Mouse (Mus musculus) stomach, embryonic 15.5 days (tissue): Measurements from ENCODE around the gene Zfp213. TPM values are rescaled to one million over a fixed set of nuclear protein-coding genes. Genes with fewer than 3 reads are reported as not detected.
A peak's percentile ranks its signal among the peaks of the same experiment; 100 is the strongest.

Experiments used
- ATAC-seq: fragments of 200-750 bp; cut with Nextera tagmentation; 2 replicates; pipeline ENCODE4 v1.8.0; 2017; ENCODE audit warnings: low read depth, moderate number of reproducible peaks, moderate TSS enrichment; ENCODE audit not compliant: insufficient read depth, low FRiP score
- H3K27ac ChIP-seq: fragments of 300-500 bp; sonication (generic); 2 replicates; pipeline ENCODE4 v1.5.1; 2015; ENCODE audit warnings: mild to moderate bottlenecking, inconsistent platforms
- H3K27me3 ChIP-seq: fragments of 300-500 bp; sonication (generic); replicated peaks from 2 replicates; pipeline ENCODE4 v1.6.1; 2015; ENCODE audit warnings: inconsistent platforms
- H3K36me3 ChIP-seq: fragments of 300-500 bp; sonication (generic); 2 replicates; pipeline ENCODE4 v1.6.1; 2015; ENCODE audit warnings: inconsistent platforms
- H3K4me1 ChIP-seq: fragments of 300-500 bp; sonication (generic); 2 replicates; pipeline ENCODE4 v1.6.1; 2015; ENCODE audit warnings: inconsistent platforms
- H3K4me2 ChIP-seq: fragments of 300-500 bp; sonication (generic); 2 replicates; pipeline ENCODE4 v1.6.1; 2015; ENCODE audit warnings: mild to moderate bottlenecking, inconsistent platforms
- H3K4me3 ChIP-seq: fragments of 300-500 bp; sonication (generic); replicated peaks from 2 replicates; pipeline ENCODE4 v1.5.1; 2015; ENCODE audit warnings: inconsistent platforms
- H3K9ac ChIP-seq: fragments of 300-500 bp; sonication (generic); 2 replicates; pipeline ENCODE4 v1.6.1; 2015; ENCODE audit warnings: inconsistent platforms
- H3K9me3 ChIP-seq: fragments of 300-500 bp; sonication (generic); 2 replicates; pipeline ENCODE4 v1.6.1; 2016; ENCODE audit warnings: inconsistent platforms
- WGBS: fragments of 180-500 bp; shearing (Covaris S2); methylation state at CpG from one replicate; pipeline ENCODE4 v1.1.7; 2015; 5-methylcytosine and 5-hydroxymethylcytosine counted together
- polyA plus RNA-seq: library from polyadenylated mRNA; unstranded; fragments of >200 nt; fragmentation: Nextera tagmentation; extraction: Ambion mirVana; gene quantifications from 2 replicates; pipeline ENCODE4 v1.2.1, GENCODE M21; 2015

Gene Zfp213
- polyA plus RNA-seq, 1 experiment from 2014 or later: 16.1 TPM

- H3K36me3 ChIP-seq: no peaks in the 10 kb centered on the region
- ATAC-seq: peak; percentile 68
- H3K4me1 ChIP-seq: peaks cover 8% of the 10 kb centered on the region
- 0% methylated on average over 22 of the region's 22 CpGs for WGBS
- H3K9me3 ChIP-seq: no peaks in the 10 kb centered on the region
- no peaks in the 10 kb centered on the region for H3K27me3 ChIP-seq
- peak overlapping the region; percentile 59 for H3K4me3 ChIP-seq
- peak overlapping the region; percentile 54 for H3K9ac ChIP-seq
- peak overlapping the region; percentile 88 for H3K27ac ChIP-seq
- H3K4me2 ChIP-seq: peak overlapping the region; percentile 84
Measured at GRCm38 (mm10) chr17:23550188-23550791, 13.7 kb downstream of the Zfp213 start.

- peak overlapping the region; percentile 59 for H3K4me3 ChIP-seq
- H3K27me3 ChIP-seq: no peaks in the 10 kb centered on the region
- H3K9ac ChIP-seq: no peak overlapping the region
- H3K27ac ChIP-seq: no peak overlapping the region
- peaks cover 8% of the 10 kb centered on the region for H3K4me1 ChIP-seq
- H3K36me3 ChIP-seq: no peaks in the 10 kb centered on the region
- H3K4me2 ChIP-seq: peak overlapping the region; percentile 84
- no peaks in the 10 kb centered on the region for H3K9me3 ChIP-seq
- no peak for ATAC-seq
- 9% methylated on average over 9 of the region's 9 CpGs for WGBS
Measured at GRCm38 (mm10) chr17:23549441-23549840, 14.6 kb downstream of the Zfp213 start.

- peak overlapping the region; percentile 84 for H3K4me2 ChIP-seq
- H3K4me3 ChIP-seq: peak overlapping the region; percentile 59
- no peak overlapping the region for H3K9ac ChIP-seq
- peak; percentile 7; the same call in 1 of the 2 replicates for ATAC-seq
- H3K27me3 ChIP-seq: no peaks in the 10 kb centered on the region
- H3K9me3 ChIP-seq: no peaks in the 10 kb centered on the region
- no peak overlapping the region for H3K27ac ChIP-seq
- H3K4me1 ChIP-seq: peaks cover 8% of the 10 kb centered on the region
- H3K36me3 ChIP-seq: no peaks in the 10 kb centered on the region
- WGBS: 1% methylated on average over 15 of the region's 15 CpGs
Measured at GRCm38 (mm10) chr17:23548615-23549014, 15.4 kb downstream of the Zfp213 start.

GRCm38 (mm10) chr17:23547681-23548443 is 16.2 kb downstream of the Zfp213 start:
- H3K27me3 ChIP-seq: no peaks in the 10 kb centered on the region
- no peaks in the 10 kb centered on the region for H3K9me3 ChIP-seq
- no peak overlapping the region for H3K9ac ChIP-seq
- peaks cover 8% of the 10 kb centered on the region for H3K4me1 ChIP-seq
- H3K4me3 ChIP-seq: no peak overlapping the region; the same call in 1 of the 2 replicates
- H3K36me3 ChIP-seq: no peaks in the 10 kb centered on the region
- H3K27ac ChIP-seq: no peak overlapping the region
- H3K4me2 ChIP-seq: peak overlapping the region; percentile 84
- no peak for ATAC-seq
- WGBS: 53% methylated on average over 11 of the region's 11 CpGs

GRCm38 (mm10) chr17:23546702-23547505 is 17.1 kb downstream of the Zfp213 start:
- Histone ChIP-seq H3K4me2 (peak overlapping the region; percentile 54), H3K27ac (peak overlapping the region; percentile 89), H3K36me3 (no peaks in the 10 kb centered on the region), H3K9me3 (no peaks in the 10 kb centered on the region), H3K9ac (peak overlapping the region; percentile 77), H3K27me3 (no peaks in the 10 kb centered on the region), H3K4me1 (peaks cover 8% of the 10 kb centered on the region), H3K4me3 (peak overlapping the region; percentile 77)
- under 1% methylated on average over 42 of the region's 42 CpGs for WGBS
- ATAC-seq: peak; percentile 37; the same call in 1 of the 2 replicates

GRCm38 (mm10) chr17:23546333-23546701 is 17.7 kb downstream of the Zfp213 start:
- Histone ChIP-seq H3K4me3 (peak overlapping the region; percentile 77), H3K9me3 (no peaks in the 10 kb centered on the region), H3K27ac (peak overlapping the region; percentile 89), H3K4me2 (peak overlapping the region; percentile 54), H3K9ac (peak overlapping the region; percentile 77), H3K4me1 (peaks cover 6% of the 10 kb centered on the region), H3K27me3 (no peaks in the 10 kb centered on the region), H3K36me3 (no peaks in the 10 kb centered on the region)
- ATAC-seq: peak; percentile 41; the same call in 1 of the 2 replicates
- under 1% methylated on average over 20 of the region's 20 CpGs for whole genome bisulfite sequencing

- 19% methylated on average over 6 of the region's 6 CpGs for WGBS
- no peak for ATAC-seq
Measured at GRCm38 (mm10) chr17:23545841-23546240, 18.2 kb downstream of the Zfp213 start.

GRCm38 (mm10) chr17:23544766-23545165 is 19.3 kb downstream of the Zfp213 start:
- H3K27ac ChIP-seq: no peak overlapping the region
- no peak for ATAC-seq
- peaks cover 4% of the 10 kb centered on the region; the same call in 1 of the 2 replicates for H3K4me1 ChIP-seq
- 84% methylated on average over 1 of the region's 1 CpGs for WGBS
- no peak overlapping the region for H3K4me2 ChIP-seq
- H3K27me3 ChIP-seq: 0 out of 2 replicates have a peak, but pooled peaks cover 1% of the 10 kb centered on the region
- no peak overlapping the region for H3K4me3 ChIP-seq
- no peak overlapping the region for H3K9ac ChIP-seq
- H3K36me3 ChIP-seq: no peaks in the 10 kb centered on the region
- no peaks in the 10 kb centered on the region for H3K9me3 ChIP-seq

More at GRCm38 (mm10) chr17:23545841-23546240, 18.2 kb downstream of the Zfp213 start:
- Histone ChIP-seq H3K4me2 (peak overlapping the region; percentile 54), H3K36me3 (no peaks in the 10 kb centered on the region), H3K27me3 (no peaks in the 10 kb centered on the region), H3K27ac (no peak overlapping the region), H3K9ac (no peak overlapping the region), H3K9me3 (no peaks in the 10 kb centered on the region), H3K4me1 (peaks cover 4% of the 10 kb centered on the region; the same call in 1 of the 2 replicates), H3K4me3 (peak overlapping the region; percentile 77)

- WGBS: 68% methylated on average over 4 of the region's 4 CpGs
- Histone ChIP-seq H3K4me1 (0 out of 2 replicates have a peak, but pooled peaks cover 3% of the 10 kb centered on the region), H3K9ac (no peak overlapping the region), H3K9me3 (no peaks in the 10 kb centered on the region), H3K27ac (peak overlapping the region; percentile 73; the same call in 1 of the 2 replicates), H3K27me3 (0 out of 2 replicates have a peak, but pooled peaks cover 6% of the 10 kb centered on the region), H3K36me3 (no peaks in the 10 kb centered on the region), H3K4me2 (no peak overlapping the region), H3K4me3 (no peak overlapping the region)
- ATAC-seq: no peak
Measured at GRCm38 (mm10) chr17:23543983-23544382, 20.1 kb downstream of the Zfp213 start.

- peak overlapping the region; percentile 16; the same call in 1 of the 2 replicates for H3K4me2 ChIP-seq
- H3K9ac ChIP-seq: no peak overlapping the region
- 46% methylated on average over 5 of the region's 5 CpGs for WGBS
- peaks cover 4% of the 10 kb centered on the region; the same call in 1 of the 2 replicates for H3K4me1 ChIP-seq
- H3K36me3 ChIP-seq: no peaks in the 10 kb centered on the region
- peak overlapping the region; percentile 73 for H3K27ac ChIP-seq
- no peaks in the 10 kb centered on the region for H3K9me3 ChIP-seq
- H3K27me3 ChIP-seq: 0 out of 2 replicates have a peak, but pooled peaks cover 9% of the 10 kb centered on the region
- ATAC-seq: peak; percentile 38
- H3K4me3 ChIP-seq: no peak overlapping the region
Measured at GRCm38 (mm10) chr17:23543325-23543724, 20.7 kb downstream of the Zfp213 start.

- H3K4me1 ChIP-seq: peaks cover 8% of the 10 kb centered on the region
- no peak overlapping the region for H3K4me3 ChIP-seq
- no peak for ATAC-seq
- H3K27ac ChIP-seq: 0 out of 2 replicates have a peak overlapping the region, but pooled peaks have one; percentile 31
- no peaks in the 10 kb centered on the region for H3K9me3 ChIP-seq
- no peaks in the 10 kb centered on the region for H3K36me3 ChIP-seq
- H3K27me3 ChIP-seq: 0 out of 2 replicates have a peak, but pooled peaks cover 9% of the 10 kb centered on the region
- H3K4me2 ChIP-seq: no peak overlapping the region
- 46% methylated on average over 4 of the region's 4 CpGs for WGBS
- no peak overlapping the region for H3K9ac ChIP-seq
Measured at GRCm38 (mm10) chr17:23542835-23543234, 21.2 kb downstream of the Zfp213 start.
